Mouse (Mus musculus) frontal cortex, adult (tissue): ENCODE measurements around the gene Shroom1.
A peak's percentile ranks its signal among the peaks of the same experiment; 100 is the strongest.
"Not testable (repeated sequence)": the region's sequence is repeated elsewhere in the genome, so short reads cannot be mapped to it uniquely, and the experiment has no call there.

Experiments
- ATAC-seq: cut with Nextera tagmentation; 2 replicates; pipeline ENCODE4 v1.9.2; 2017; ENCODE audit warnings: mild to moderate bottlenecking, moderate library complexity, mixed read lengths; ENCODE audit not compliant: low TSS enrichment

The Shroom1 gene

DNA sequence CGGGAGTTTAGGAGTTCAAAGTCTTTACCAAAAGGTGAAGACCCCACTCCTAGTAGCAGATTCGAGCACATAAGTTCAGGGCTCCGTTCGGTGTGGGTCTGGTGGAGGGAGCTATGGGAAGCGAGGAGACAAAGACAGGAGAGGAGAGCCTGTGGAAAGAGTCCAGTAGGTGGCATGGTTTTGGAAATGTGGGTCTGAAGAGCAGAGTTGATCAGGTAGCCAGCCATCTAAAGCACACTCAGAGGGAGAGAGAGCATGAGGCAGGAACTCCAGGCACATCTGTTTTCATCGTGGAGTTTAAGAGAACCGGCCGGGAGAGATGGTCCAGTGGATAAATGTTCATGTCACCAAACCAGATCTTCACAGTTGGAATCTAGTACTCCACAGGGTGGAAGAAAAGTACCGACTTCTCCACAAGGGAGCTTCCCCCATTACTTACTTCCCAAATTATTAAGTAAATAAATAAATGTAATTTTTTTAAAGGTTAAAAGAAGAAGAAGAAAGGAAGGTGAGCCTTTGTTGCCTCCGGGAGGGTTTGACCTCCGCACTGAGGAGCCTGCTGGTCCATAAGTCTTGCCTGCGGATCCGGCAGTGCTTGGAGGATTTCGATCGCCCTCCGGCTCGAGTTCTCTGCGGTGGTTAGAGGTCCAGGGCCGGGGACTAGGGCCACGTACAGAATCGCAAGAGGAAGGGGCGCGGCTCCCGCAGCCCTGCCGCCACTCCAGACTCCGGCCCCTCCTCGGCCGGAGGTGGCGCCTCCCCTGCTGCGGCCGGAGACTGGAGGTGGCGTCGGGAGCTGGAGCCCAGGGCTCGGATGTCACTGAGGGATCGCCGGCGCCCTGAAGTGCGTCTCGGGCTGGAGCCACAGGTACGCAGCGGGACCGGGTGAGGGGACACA, at the start of gene Shroom1, which contains the start of gene Gm10447:
Gene Shroom1 (plus strand): TSS at position 732 of the 898 bp plus-strand sequence.
Gene Gm10447 (minus strand): TSS at position 637 of the 898 bp plus-strand sequence.
- ATAC-seq = peak; percentile 51; the same call in 1 of the 2 replicates

DNA sequence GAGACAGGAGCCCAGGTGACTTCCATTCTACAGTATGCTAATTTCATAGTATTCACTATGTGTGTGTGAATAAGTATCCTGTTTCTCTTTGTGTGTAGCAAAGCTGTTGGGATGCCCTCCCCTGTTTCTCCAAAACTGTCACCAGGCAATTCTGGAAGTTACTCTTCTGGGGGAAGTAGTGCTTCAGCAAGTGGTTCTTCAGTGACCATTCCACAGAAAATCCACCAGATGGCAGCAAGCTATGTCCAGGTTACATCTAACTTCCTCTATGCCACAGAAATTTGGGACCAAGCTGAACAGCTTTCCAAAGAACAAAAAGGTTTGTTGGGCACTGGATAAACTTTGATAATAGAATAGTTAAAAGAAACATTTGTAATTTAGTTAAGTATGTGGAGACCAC, 45.3 kb upstream of the Shroom1 start:
- ATAC-seq = peak; percentile 69

DNA sequence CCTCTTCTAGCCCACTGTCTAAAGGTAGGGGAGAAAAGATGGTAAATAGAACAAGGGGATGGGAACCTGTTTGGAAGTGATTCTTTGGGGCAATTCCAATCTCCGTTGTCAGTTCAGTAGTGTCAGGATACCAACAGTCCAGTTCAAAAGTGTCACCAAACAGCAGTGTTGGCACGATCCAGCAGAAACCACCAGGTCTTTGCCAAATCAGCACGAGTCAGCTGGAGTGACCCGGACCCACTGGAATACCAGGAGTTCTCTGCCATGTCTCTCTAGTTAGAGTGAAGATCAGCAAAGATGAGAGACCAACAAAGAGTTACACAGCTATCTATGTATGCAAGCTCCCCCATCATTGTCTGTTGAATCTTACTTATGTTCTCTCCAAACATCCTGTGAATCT, 43.1 kb upstream of the Shroom1 start:
- ATAC-seq = no peak

DNA sequence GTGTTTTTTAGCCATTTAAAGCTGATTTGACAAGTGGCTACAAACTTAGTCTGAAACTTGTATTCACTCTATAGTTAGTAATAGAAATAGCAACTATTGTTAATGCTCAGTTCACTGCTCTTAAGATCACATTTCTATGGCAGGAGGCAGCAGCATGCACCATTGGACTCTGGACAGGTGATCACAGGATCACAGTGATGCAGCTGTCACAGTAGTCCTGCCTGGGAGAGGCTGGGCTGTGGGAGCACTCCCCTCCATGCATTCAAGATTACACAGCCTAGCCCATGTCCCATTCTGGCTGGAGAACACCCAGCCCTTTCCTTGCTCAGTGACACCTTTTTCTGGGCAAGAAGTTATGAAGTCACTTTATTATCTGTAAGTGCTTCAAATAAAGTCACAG, 39.0 kb upstream of the Shroom1 start:
- no peak for ATAC-seq

DNA sequence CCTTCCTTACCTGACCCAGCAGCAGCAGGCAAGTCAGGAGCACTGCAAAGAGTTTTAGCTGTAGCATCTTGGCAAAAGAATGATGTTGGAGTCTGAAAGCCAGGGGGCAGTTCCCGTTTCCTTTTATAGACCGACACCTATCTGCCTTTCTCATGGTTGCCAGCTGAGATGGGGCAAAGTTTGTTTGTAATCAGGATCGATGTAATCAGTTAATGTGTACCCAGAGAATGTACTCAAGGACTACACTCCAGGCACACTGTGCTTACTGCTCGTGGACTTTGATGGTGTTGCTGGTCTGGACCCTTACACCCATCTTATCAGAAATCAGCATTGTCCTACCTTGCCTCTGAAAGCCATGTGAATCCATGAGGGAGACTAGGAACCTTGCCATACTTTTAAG, 34.0 kb upstream of the Shroom1 start, which contains the start of gene Leap2:
Gene Leap2 (minus strand): TSS at position 135 of the 400 bp plus-strand sequence.
- ATAC-seq = no peak

DNA sequence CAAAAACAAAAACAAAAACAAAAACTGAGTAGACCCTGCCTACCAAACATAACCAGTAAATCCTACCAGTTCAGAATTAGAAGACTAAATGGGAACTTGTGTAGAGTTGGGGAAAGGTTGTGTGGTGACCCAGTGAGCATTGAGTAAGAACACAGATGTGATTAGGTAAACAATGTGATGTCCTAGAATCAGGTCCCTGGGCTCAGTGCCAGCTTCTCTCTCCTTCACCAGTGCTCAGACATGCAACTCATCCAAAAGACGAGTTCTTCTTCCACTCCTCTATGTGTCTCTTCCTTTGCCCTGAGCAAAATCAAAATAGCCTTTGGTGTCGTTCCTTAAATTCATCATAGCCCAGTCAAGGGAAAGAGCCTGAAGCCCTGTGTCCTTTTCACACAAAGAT, 32.2 kb upstream of the Shroom1 start:
- ATAC-seq = peak; percentile 15; the same call in 1 of the 2 replicates

DNA sequence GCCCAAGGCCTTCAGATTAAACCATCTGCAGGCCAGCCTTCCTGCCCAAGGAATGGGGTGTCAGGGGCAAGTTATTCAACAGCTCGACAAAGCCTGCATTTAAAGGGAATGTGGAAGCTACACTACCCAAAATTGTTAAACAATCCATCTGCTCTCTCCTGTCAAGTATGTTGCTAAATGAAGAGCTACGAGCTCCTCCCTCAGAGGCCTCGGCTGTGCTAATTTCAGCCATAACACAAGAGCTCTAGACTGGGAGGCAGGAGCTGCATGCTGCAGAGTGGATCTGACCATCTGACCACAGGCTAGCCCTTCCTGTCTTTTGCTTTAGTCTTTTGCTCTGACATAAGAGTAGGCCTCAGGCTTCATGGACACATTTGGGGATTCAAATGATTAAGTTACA, 31.8 kb upstream of the Shroom1 start:
- ATAC-seq = peak; percentile 69

DNA sequence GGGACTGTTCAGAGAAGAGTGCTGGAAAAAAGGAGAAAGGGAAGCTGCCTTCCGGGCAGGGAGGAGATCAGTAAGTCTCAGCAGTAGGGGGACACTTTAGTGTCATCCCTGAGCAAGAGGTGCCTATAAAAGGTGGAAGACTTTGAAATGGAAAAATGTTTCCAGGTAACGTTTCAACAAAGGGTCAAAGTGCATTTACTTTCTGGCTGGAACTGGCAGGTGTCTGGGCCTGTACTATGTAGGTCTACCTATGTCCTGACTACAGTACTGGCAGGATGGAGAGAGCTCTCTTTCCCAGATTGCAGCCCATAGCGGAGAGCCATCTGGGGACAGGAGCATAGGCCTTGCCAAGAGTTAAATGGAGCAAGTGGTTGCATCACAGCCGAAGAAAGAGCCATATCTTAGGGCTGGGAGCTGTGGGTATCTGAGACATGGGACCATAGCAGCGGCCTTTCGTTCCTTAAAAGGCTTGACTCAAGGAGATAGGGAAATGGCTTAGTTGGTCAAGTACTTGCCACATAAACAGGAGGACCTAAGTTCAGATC, 31.2 kb upstream of the Shroom1 start:
- peak; percentile 18; the same call in 1 of the 2 replicates for ATAC-seq

DNA sequence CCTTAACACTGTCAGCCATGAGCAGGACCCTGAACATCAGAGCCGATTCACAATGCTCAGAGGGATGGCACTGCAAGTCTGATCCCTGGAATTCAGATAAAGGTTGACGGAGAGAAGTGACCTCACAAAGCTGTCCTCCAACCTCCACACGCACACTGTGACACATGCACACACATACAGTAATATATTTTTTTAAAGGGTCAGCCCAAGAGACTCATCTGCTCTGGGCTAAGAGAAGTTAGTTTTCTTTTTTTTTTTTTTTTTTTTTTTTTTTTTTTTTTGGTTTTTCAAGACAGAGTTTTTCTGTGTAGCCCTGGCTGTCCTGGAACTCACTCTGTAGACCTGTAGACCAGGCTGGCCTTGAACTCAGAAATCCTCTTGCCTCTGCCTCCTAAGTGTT, 30.1 kb upstream of the Shroom1 start:
- not testable (repeated sequence) for ATAC-seq

DNA sequence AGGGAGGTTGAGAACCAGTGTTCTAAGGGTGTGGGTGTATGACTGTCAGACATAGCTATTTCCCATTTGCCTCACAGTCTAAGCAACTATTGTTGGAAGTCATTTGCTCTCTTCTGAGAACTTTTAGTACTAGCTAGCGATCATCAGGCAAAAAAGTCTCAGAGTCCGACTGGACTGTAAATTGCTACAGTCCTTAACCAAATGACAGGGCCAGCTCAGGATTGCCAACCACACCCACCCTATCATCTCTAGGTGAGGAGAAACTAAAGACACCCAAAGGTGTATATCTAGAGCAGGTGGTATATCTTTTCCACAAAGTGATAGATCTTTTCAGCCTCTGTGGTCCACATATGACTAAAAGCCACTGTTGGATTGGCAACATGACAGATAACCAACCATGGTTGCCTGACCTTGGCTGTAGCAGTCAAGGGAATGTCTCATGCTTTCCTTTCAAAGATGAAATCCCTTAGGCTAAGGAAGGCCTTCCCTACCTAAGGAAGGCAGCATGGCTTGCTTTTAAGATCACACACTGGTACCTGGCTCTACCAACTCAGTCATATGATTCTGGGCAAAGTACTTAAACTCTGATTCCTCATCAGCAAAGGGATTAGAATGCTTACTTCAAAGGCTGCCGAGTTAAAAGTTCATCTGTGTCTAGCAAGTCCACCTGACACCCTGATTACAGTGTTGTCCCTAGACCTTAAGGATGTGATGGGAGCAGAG, 28.9 kb upstream of the Shroom1 start:
- no peak for ATAC-seq

DNA sequence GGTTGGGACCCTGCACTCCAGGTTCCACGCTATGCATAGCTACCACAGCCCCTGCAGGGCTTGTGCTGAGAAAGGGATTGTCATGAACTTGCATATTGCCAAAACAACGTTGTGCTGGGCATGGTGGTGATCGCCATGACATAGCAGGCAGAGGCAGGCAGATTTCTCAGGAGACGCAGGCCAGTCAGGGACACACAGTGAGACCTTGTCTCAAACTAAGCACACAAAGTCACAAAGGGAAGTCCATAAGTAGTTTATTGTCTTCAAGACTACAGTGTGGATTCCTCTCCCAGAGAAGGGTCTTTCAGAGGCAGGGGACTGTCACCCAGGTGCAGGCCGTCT, 28.3 kb upstream of the Shroom1 start:
- ATAC-seq = no peak

DNA sequence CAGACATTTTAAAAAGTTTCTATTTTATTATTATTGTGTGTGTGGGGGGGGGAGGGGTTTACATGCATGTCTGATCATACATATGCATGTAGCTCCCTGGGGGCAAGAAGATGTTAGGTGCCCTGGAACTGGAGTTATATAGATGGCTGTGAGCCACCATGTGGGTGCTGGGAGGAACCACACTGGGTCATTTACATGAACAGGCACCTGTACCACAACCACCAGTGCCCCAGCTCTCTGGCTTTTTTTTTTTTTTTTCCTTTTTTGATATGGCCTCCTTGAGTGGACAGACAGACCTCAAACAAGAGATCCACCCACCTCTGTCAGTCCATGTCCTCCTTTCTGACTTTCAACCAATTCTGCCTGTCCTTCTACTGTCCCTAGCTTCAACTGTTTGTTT, 27.8 kb upstream of the Shroom1 start:
- ATAC-seq = no peak

DNA sequence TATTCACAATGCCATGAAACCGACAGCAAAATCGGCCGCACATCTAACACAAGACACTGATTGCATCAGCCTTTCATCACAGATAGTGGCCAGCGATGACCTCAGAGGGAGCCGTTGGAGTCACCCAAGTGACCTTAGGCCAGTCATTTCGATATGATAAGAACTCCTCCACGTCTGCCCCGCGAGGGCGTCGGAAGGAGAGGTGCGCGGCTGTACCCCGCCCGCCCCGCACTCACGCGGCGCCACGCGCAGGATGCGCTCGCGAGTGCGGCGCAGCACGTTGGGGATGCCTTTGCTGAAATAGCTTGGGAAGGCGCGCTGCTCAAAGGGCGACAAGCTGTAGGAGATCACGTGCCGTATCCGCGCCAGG, 26.7 kb upstream of the Shroom1 start:
- peak; percentile 44 for ATAC-seq

DNA sequence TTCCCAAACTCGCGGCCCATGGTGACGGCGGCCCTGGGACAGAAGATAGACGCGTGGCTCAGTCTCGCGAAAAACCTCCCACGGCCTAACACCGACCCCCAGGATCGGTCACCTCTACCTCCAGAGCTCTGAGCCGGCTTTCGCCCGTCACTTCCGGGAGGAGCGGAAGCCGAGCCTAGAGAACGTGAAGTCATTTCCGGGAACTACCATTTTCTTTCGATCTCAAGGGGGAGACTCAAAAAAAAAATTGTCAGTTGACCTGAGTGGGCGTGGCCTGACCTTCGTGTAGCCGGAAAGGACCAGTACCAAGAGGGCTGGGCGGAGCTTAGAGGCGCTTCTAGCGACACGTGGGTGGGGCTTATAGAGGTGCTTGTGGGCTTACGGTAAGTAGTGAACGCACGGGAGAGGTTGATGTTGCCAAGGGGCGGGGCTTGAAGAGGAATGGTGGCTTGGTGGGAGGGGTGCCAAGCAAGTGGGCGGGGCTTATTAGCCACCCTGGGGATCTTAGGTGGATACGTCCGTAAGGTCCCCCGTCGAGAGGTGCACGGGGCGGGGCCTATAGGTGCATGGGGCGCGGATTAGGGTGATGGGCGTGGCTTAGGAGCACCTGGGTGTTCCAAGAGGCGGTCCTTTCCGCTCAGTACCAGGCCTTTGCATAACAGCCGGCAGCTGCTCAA, 26.2 kb upstream of the Shroom1 start, which contains the start of the genes Uqcrq and Gdf9:
Gene Uqcrq (minus strand): TSS at position 162 of the 677 bp plus-strand sequence.
Gene Gdf9 (plus strand): TSS at position 354 of the 677 bp plus-strand sequence.
- ATAC-seq = peak; percentile 88

DNA sequence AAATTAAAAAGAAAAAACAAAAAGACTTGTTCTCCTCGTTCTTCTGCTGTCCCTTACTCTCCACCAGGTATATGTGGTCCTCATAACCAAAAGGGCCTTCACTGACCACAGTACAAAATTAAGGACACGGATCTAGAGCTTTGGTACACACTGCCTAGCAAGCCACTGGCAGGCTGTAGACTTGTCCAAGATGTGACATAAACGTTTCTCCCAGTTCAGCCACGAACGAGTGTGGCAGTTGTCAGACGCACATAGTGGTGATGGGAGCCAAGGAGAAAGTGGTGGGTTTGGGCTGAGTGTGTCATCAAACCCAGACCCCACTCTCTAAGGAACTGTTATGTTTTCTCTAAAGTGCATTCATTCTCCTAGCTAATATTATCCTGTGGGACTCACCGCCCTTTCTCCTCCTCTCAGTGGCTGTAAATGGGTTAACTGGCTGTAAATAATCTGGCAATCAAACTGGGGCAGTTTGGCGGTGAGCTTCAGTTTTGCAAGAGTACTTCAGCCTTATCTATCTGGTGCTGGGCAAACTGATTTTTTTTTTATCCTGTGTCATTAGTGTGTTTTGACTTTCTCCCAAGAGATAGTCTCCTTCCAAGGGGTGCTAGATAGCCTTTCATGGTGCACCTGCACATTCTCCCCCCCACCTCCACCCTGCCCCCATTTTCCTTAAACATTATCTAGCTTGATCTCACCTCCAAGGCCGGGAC, 25.5 kb upstream of the Shroom1 start:
- ATAC-seq = peak; percentile 15

DNA sequence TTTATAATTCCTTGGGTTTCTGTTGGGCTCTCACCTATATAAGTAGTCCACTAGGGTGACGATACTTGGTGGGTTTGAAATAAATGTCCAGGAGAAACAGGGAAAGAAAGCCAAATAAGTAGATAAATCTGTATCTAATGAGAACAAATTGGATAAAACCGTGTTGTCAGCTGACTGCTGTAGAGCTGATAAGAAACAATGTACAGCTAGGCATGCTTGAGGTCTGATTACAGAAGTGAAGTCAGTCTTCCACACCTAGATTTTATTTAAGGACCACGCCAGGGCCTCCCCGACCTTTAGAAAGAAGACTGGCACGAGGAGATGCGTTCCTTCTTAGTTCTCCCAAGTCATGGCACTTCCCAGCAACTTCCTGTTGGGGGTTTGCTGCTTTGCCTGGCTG, 23.9 kb upstream of the Shroom1 start:
- no peak for ATAC-seq

DNA sequence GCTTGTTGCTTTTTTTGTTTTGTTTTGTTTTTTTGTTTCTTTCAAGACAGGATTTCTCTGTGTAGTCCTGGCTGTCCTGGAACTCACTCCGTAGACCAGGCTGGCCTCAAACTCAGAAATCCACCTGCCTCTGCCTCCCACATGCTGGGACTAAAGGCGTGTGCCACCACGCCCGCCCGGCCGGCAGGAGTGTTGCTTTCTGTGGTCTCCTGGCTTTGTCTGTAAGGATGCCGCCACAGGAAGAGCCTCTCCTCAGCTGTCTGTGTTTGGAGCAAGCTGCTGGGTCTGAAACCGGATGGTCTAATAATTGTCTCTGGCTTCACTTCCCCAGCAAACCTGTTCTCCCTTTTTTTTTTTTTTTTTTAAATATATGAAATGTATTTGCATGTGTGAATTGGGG, 21.5 kb upstream of the Shroom1 start:
- no peak for ATAC-seq

DNA sequence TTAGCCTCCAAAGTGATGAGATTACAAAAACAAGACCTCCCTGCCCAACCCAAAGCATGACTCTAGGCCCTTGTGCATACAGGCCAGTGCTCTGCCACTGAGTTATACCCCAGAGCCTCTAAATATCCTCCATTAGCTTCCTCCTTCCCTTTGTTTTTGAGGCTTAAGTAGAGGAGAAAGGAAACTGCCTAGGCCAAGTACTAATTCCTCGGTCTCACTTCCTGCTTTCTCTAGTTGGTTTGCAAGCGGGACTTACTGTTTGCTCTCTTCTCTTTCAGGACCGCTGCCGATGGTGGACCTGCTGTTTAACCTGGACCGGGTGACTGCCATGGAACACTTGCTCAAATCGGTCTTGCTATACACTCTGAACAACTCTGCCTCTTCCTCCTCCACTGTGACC, 20.7 kb upstream of the Shroom1 start:
- no peak for ATAC-seq

DNA sequence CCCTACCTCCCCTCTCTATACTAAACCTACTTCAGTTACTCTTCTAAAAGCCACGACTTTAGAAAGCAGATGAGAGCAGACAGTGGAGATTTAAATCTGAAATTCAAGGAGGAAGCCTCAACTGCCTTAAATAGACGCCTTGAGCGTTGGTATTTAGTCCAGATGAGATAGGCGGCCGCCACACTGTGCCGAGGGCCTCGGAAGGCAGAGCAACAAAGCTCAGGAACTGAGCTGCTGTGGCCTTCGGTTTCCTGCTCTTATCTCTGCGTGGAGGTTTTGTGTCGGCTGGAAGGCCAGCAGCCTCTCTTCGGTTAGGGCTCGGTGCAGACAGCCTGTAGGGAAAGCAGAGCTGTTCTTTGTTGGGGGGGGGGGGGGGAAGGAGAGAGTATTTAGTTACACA, 15.1 kb upstream of the Shroom1 start:
- ATAC-seq = no peak

DNA sequence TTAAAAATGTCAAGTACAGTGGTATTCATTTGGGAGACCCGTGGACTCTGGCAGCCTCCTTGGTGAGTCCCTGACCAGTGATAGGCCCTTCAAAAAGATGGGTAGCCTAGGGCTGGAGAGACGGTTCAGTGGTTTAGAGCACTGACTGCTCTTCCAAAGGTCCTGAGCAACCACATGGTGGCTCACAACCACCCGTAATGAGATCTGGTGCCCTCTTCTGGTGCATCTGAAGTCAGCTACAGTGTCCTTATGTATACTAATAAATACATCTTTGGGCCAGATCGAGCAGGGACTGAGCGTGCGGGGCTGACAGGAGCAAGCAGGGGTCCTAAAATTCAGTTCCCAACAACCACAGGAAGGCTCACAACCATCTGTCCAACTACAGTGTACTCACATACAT, 13.1 kb upstream of the Shroom1 start:
- no peak for ATAC-seq

DNA sequence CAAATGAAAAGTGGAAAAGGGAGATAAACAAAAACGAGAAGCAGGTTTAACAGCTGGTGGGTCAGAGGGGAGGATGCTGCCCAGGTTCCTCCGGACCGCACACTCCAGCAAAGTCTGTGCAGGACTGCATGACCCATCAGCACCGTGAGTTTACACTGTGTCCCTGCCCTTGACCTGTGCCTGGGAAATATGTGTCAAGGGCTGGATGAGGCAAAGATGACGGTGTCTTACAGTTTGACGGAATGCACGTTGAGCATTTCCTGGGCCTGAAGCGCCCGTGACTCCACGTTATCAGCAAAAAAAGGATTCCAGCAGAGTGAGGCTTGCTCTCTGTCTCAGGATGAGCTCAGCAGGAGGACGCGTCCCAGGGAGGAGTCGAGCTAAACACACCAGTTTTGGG, 11.4 kb upstream of the Shroom1 start:
- no peak for ATAC-seq
